Mouse (Mus musculus): ENCODE results near the gene Dlx6. TPM values are rescaled to one million over a fixed set of nuclear protein-coding genes. Genes with fewer than 3 reads are reported as not detected.
A peak's percentile ranks its signal among the peaks of the same experiment; 100 is the strongest.

The Dlx6 gene
- not detected for total RNA-seq (2022)

- DNase-seq (ENCODE audit: low spot score), result no peak
These were observed at the start of gene Dlx6 for GRCm38 (mm10) chr6:6863160-6863870. Dlx6 (plus strand) TSS chr6:6863334.

GRCm38 (mm10) chr6:6816821-6817220 is 46.3 kb upstream of the Dlx6 start:
- no peak for DNase-seq (ENCODE audit: low spot score)

DNA sequence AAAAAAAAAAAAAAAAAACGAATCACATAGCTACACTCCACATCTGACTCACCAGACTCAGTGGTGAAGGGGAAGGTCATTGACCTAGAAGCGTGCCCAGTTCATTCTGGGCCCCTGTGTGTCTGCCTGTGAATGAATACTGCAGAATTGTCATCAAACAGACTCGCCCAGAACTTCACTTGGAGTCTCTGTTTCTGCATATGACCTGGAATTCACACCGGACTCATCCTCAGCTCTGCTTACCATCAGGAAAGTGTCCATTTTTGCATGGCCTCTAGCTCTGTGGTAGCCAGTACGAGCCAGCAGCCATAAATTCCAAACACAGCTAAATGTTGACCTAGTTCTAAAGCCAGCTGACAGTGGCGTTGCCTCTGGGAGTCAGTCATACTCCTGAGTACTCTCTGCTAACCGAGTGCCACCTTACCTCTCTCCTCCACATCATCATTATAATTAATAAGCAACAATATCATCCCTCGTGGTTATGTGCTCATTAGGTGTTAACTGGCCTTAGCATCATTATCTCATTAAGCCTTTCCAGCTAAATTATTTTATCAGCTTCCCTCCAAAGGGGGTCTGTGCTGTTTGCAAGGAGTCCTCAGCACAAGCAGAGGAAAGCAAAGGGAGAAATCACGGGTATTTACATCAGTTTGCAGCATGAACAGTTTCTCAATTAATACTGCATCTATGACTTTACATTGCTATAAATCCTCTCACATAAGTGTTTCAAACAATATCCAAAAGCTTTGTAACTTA is 44.9 kb upstream of the Dlx6 start:
- no peak for DNase-seq (ENCODE audit: low spot score)

DNA sequence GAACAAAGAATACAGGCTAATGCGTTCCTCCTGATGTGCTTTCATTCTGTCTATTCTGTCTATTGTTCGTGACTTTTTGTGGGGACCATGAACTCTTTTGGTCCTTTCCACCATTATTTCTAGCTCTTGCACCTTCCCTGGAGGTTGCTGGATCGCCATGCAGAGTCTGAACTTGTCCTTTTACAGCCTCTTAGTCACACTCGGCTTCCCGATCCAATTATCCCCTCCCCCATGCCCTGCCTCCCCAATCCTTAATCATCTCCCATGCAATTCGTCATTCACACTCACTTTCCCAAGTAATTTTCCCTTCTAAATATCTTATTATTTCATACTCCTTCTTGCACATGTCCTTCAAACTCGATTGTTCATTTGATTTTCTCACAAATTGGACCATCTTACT is 44.0 kb upstream of the Dlx6 start:
- no peak for DNase-seq (ENCODE audit: low spot score)

- DNase-seq (ENCODE audit: low spot score), result no peak
These were observed 37.8 kb upstream of the Dlx6 start for GRCm38 (mm10) chr6:6825313-6825712.

GRCm38 (mm10) chr6:6826861-6827260 is 36.3 kb upstream of the Dlx6 start:
- DNase-seq (ENCODE audit: low spot score), result no peak

- peak; percentile 9 for DNase-seq (ENCODE audit: low spot score)
These were observed 32.7 kb upstream of the Dlx6 start for GRCm38 (mm10) chr6:6830446-6830845.

GRCm38 (mm10) chr6:6833301-6833700 is 29.8 kb upstream of the Dlx6 start:
- DNase-seq (ENCODE audit: low spot score), result no peak

- DNase-seq (ENCODE audit: low spot score), result no peak
These were observed 14.6 kb upstream of the Dlx6 start for GRCm38 (mm10) chr6:6848541-6848940.

DNA sequence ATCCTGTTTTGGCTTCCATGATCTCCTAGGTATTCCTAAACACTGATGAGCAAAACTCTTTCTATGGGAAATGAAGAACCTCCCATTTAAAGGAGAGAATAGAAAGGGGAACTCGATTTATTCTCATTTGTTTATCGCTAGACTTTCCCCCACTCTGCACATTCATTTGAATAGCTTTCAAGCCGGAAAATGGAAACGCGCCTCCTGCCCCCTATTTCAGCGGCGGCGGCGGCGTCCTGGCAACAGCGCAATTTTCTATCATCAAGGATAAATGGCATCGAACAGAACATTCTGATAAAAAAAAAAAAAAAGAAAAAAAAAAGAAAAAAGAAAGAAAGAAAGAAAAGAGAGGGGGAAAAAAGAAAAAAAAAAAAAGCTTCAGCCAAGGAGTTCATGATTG is 13.4 kb upstream of the Dlx6 start:
- DNase-seq (ENCODE audit: low spot score), result no peak

GRCm38 (mm10) chr6:6850324-6851060 is 12.6 kb upstream of the Dlx6 start:
- no peak for DNase-seq (ENCODE audit: low spot score)

GRCm38 (mm10) chr6:6851166-6851565 is 12.0 kb upstream of the Dlx6 start:
- DNase-seq (ENCODE audit: low spot score), result no peak

DNA sequence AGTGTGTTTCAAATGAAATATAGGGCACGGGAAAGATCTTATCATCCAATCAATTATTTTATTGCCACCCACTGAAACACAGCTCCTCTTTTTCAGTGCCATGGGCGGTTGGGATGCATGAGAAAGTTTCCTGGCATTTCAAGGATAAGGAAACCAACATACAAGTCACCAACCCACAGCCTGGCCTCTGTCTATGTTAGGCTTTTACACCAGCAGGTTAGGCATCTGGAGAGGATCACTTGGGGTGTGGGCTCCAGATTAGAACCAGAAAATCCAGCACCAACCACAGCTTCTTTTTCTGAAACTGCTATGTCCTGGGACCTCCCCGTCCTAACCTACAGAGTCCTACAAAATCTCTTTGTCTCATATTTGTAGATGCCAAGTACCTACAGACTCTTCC is 10.2 kb upstream of the Dlx6 start:
- DNase-seq (ENCODE audit: low spot score), result no peak

DNA sequence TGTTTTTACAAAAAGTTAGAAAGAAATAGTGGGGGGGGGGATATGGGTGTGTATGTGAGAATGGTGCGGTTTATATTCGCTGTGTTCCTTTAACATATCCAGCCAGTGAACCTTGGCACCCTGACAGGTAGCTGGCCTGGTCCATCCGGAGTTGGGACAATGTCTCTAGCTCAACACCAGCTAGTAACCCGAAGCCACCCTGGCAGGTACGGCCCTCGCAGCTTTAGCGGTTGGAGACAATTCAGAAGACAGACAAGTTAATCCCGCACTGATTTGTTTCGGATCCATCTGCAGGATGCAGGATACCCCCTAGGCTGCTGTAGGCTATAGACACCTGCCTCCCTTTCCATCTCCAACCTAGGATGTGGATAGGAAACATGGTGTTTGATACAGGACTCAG is 9.0 kb upstream of the Dlx6 start:
- no peak for DNase-seq (ENCODE audit: low spot score)

DNA sequence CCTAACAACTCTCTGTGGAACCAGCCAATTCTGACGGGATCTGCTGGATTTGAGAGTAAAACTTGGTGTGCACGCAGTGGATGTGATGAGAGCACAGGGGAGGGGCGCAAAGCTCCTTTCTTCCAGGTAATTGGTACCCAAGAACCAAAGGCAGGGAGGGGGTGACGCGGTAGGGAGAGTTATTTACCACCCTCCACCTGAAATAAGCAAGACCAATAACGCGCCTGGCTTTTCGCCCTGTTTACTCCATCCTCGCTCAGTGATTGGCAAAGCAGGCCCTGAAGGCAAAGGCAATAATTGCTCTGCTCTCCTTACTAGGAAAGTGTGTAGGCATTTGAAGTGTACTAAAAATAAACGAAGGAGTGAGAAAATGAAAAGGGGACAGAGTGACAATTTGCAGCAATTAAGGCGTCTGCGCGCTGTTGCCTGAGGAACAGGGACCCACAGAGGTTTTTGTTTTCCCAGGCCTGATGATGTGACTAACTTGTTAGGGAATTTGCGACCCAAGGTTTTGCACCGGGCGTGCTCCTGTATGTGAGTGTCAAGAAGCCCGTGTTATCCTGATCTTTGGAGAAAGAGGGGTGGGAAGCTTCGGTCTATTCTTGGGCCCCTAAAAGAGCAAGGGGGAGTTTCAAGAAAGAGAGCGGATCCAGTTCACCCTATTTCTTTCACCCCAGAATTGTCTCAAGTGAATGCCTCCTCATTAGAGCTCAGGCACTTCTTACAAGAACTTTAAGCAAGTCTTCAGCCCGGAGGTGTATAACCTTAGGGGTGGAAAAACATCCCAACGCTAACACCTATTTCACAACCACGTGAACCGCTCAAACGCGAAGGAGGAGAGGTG is 8.0 kb upstream of the Dlx6 start:
- DNase-seq (ENCODE audit: low spot score), result no peak

GRCm38 (mm10) chr6:6855746-6856185 is 7.4 kb upstream of the Dlx6 start:
- no peak for DNase-seq (ENCODE audit: low spot score)

GRCm38 (mm10) chr6:6856316-6856715 is 6.8 kb upstream of the Dlx6 start:
- no peak for DNase-seq (ENCODE audit: low spot score)

GRCm38 (mm10) chr6:6856881-6857280 is 6.3 kb upstream of the Dlx6 start:
- DNase-seq (ENCODE audit: low spot score), result no peak

GRCm38 (mm10) chr6:6857766-6858165 is 5.4 kb upstream of the Dlx6 start:
- DNase-seq (ENCODE audit: low spot score), result no peak

DNA sequence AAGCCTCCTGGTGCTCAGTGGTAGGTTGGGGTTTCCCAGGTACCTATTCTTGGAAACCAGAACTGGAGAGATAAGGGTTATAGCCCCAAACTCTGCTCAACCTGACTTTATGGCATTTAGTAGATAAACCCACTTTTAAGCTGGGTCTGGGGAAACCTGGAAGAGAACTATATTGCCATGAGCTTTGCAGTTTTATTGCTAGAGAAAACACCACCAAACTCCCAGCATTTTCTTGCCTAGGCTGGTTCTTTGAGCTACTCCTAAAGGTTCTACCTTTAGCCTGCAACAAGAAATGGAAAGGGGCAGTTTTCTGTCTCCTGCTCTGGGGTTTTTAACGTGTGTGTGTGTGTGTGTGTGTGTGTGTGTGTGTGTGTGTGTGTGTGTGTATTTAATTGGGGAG is 4.6 kb upstream of the Dlx6 start:
- no peak for DNase-seq (ENCODE audit: low spot score)

DNA sequence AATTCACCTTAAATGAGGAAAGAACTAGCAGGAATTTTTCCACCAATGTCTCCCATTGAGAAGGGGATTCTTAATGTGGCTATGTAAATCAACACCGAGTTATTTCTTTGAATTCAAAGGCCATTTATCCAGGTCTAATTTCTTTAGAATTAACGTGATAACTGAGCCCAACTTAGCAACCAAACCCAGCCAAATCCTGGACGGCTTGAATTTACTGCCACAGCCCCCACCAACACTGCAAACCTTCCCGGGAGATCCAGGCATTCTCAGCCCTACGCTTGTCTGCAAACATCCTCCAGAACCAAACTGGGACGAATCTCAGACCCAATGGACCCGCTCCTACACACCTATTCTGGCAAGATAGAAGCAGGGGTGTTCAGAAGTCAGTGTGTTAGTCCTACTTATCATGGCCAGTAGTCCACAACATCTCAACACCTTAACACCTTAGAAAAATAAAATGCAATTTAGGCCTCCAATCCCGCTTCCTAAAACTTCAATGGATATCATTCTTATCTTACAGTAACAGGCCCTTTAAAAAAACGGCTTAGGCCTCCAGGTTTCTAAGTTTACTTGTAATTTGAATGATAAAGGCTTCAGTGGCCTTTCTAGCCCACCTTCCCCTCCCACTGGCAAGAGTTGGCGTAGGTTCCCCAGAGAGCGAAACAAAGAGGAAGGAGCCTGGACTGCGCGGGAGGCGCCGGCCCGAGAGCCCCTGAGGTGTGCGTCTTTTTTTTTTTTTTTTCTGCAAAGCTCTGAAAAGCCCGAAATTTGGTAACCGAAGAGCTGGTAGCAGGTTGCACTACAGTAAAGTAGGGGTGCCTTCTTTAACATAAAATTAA is 3.8 kb upstream of the Dlx6 start:
- no peak for DNase-seq (ENCODE audit: low spot score)

Data from heart, adult 8-10 months (tissue).